Mouse (Mus musculus) erythroblast, embryonic 14.5 days (primary cell): Measurements from ENCODE around the gene Oma1.

Source experiments
- GATA1 ChIP-seq: IDR thresholded peaks from 2 replicates; pipeline ENCODE4 v1.6.1; 2012; ENCODE audit warnings: low read length, inconsistent platforms, mixed read lengths
- TAL1 ChIP-seq: IDR thresholded peaks from 3 replicates; pipeline ENCODE4 v1.6.1; 2012; ENCODE audit warnings: low read length, inconsistent platforms, mixed read lengths

- TF ChIP-seq GATA1 (no peak), TAL1 (no peak)
These were observed 7.8 kb downstream of the Oma1 start for GRCm38 (mm10) chr4:103321461-103321860.
